Mouse (Mus musculus) spleen, adult 2 months (tissue): Measurements from ENCODE around the gene Sorbs1. TPM values are rescaled to one million over a fixed set of nuclear protein-coding genes. Genes with fewer than 3 reads are reported as not detected.

Experiments
- DNase-seq, 2 experiments: peaks; one replicate each; pipeline versions ENCODE4 v3.0.0 to v3.0.0-alpha.2; 2012 to 2021; ENCODE audit warnings: low spot score in 2 of 2, low read depth in 1 of 2
- H3K27ac ChIP-seq: fragments of 200-500 bp; 2 replicates; pipeline ENCODE4 v1.5.1; 2012; ENCODE audit warnings: low read length, inconsistent platforms; ENCODE audit not compliant: insufficient read depth
- H3K27me3 ChIP-seq: fragments of 200-500 bp; 2 replicates; pipeline ENCODE4 v1.6.1; 2012; ENCODE audit warnings: mild to moderate bottlenecking, moderate library complexity, low read length, inconsistent platforms; ENCODE audit not compliant: control insufficient read depth, insufficient read depth
- H3K36me3 ChIP-seq: fragments of 200-500 bp; 2 replicates; pipeline ENCODE4 v1.6.1; 2012; ENCODE audit warnings: mild to moderate bottlenecking, low read length, inconsistent platforms; ENCODE audit not compliant: control insufficient read depth, insufficient read depth
- H3K4me1 ChIP-seq: fragments of 200-500 bp; 2 replicates; pipeline ENCODE4 v1.6.1; 2011; ENCODE audit warnings: inconsistent platforms; ENCODE audit not compliant: control insufficient read depth, insufficient read depth, insufficient read length
- H3K4me3 ChIP-seq: fragments of 200-500 bp; 2 replicates; pipeline ENCODE4 v1.5.1; 2011; ENCODE audit warnings: mild to moderate bottlenecking, inconsistent platforms; ENCODE audit not compliant: insufficient read depth, insufficient read length; ENCODE audit errors: extremely low read depth
- CTCF ChIP-seq: fragments of 200-500 bp; IDR thresholded peaks from 2 replicates; pipeline ENCODE4 v1.5.1; 2011; ENCODE audit warnings: mild to moderate bottlenecking, inconsistent platforms; ENCODE audit not compliant: insufficient read depth, insufficient read length, insufficient replicate concordance; ENCODE audit errors: extremely low read depth
- POLR2A ChIP-seq: fragments of 200-500 bp; IDR thresholded peaks from 2 replicates; pipeline ENCODE4 v1.6.1; 2011; ENCODE audit warnings: low read depth, low read length, inconsistent platforms
- WGBS: fragments of 180-500 bp; shearing (Covaris S2); methylation state at CpG from one replicate; pipeline ENCODE4 v1.1.7; 2018; 5-methylcytosine and 5-hydroxymethylcytosine counted together
- polyA plus RNA-seq: library from polyadenylated mRNA; depleted of rRNA; stranded (reverse); fragments of >200 nt; gene quantifications from 2 replicates; pipeline ENCODE4 v1.2.3, GENCODE M21; 2012

Sorbs1 gene
- polyA plus RNA-seq, 1 experiment = 6.4 TPM

GRCm38 (mm10) chr19:40414798-40415475, 98.6 kb downstream of the Sorbs1 start:
- H3K27ac ChIP-seq = peak overlapping the region; percentile 18; the same call in 1 of the 2 replicates
- TF ChIP-seq POLR2A (no peak), CTCF (no peak)
- no peaks in the 10 kb centered on the region for H3K36me3 ChIP-seq
- no peaks in the 10 kb centered on the region; the same call in 1 of the 2 replicates for H3K4me1 ChIP-seq
- H3K4me3 ChIP-seq = no peak overlapping the region
- WGBS = 69% methylated on average over 11 of the region's 11 CpGs
- H3K27me3 ChIP-seq = no peaks in the 10 kb centered on the region
- DNase-seq = no peak

GRCm38 (mm10) chr19:40414386-40414785, 99.2 kb downstream of the Sorbs1 start:
- no peak overlapping the region for H3K27ac ChIP-seq
- H3K4me1 ChIP-seq = no peaks in the 10 kb centered on the region; the same call in 1 of the 2 replicates
- no peak for DNase-seq
- 48% methylated on average over 6 of the region's 6 CpGs for WGBS
- H3K27me3 ChIP-seq = no peaks in the 10 kb centered on the region
- no peak for TF ChIP-seq CTCF
- no peak for TF ChIP-seq POLR2A
- H3K36me3 ChIP-seq = no peaks in the 10 kb centered on the region
- H3K4me3 ChIP-seq = no peak overlapping the region

- no peaks in the 10 kb centered on the region; the same call in 1 of the 2 replicates for H3K4me1 ChIP-seq
- no peaks in the 10 kb centered on the region for H3K27me3 ChIP-seq
- H3K27ac ChIP-seq = no peak overlapping the region
- no peak overlapping the region for H3K4me3 ChIP-seq
- DNase-seq = no peak
- 93% methylated on average over 6 of the region's 6 CpGs for WGBS
- H3K36me3 ChIP-seq = no peaks in the 10 kb centered on the region
- TF ChIP-seq CTCF (no peak), POLR2A (no peak)
Observed at GRCm38 (mm10) chr19:40411379-40411813, 102.2 kb downstream of the Sorbs1 start.

- H3K27me3 ChIP-seq = no peaks in the 10 kb centered on the region
- H3K36me3 ChIP-seq = no peaks in the 10 kb centered on the region
- WGBS = 86% methylated on average over 4 of the region's 4 CpGs
- no peak overlapping the region for H3K27ac ChIP-seq
- no peaks in the 10 kb centered on the region; the same call in 1 of the 2 replicates for H3K4me1 ChIP-seq
- TF ChIP-seq CTCF (no peak), POLR2A (no peak)
- no peak overlapping the region for H3K4me3 ChIP-seq
- no peak for DNase-seq
Observed at GRCm38 (mm10) chr19:40410511-40410910, 103.1 kb downstream of the Sorbs1 start.

- TF ChIP-seq POLR2A (no peak), CTCF (no peak)
- no peak overlapping the region for H3K27ac ChIP-seq
Observed at GRCm38 (mm10) chr19:40410109-40410508, 103.5 kb downstream of the Sorbs1 start.

GRCm38 (mm10) chr19:40409500-40410035, 104.0 kb downstream of the Sorbs1 start:
- Histone ChIP-seq H3K4me1 (no peaks in the 10 kb centered on the region; the same call in 1 of the 2 replicates), H3K4me3 (no peak overlapping the region), H3K27ac (no peak overlapping the region), H3K36me3 (no peaks in the 10 kb centered on the region), H3K27me3 (no peaks in the 10 kb centered on the region)
- TF ChIP-seq CTCF (no peak), POLR2A (no peak)
- 94% methylated on average over 11 of the region's 11 CpGs for WGBS
- DNase-seq = no peak

More at GRCm38 (mm10) chr19:40410109-40410508, 103.5 kb downstream of the Sorbs1 start:
- 55% methylated on average over 9 of the region's 9 CpGs for WGBS
- Histone ChIP-seq H3K27me3 (no peaks in the 10 kb centered on the region), H3K36me3 (no peaks in the 10 kb centered on the region), H3K4me1 (no peaks in the 10 kb centered on the region; the same call in 1 of the 2 replicates), H3K4me3 (no peak overlapping the region)
- no peak for DNase-seq

- 73% methylated on average over 2 of the region's 2 CpGs for WGBS
- Histone ChIP-seq H3K4me1 (no peaks in the 10 kb centered on the region), H3K36me3 (no peaks in the 10 kb centered on the region), H3K27ac (no peak overlapping the region), H3K27me3 (no peaks in the 10 kb centered on the region), H3K4me3 (no peak overlapping the region)
- no peak for DNase-seq
- TF ChIP-seq POLR2A = no peak
- no peak for TF ChIP-seq CTCF
Observed at GRCm38 (mm10) chr19:40407186-40407585, 106.4 kb downstream of the Sorbs1 start.
